Mouse (Mus musculus): ENCODE data around the gene H2-Q7. TPM values are rescaled to one million over a fixed set of nuclear protein-coding genes. Genes with fewer than 3 reads are reported as not detected.
"Not testable (repeated sequence)": the region's sequence is repeated elsewhere in the genome, so short reads cannot be mapped to it uniquely, and the experiment has no call there.

H2-Q7 gene
- polyA plus RNA-seq, 1 experiment from 2014 or later = 0.08 TPM

DNA sequence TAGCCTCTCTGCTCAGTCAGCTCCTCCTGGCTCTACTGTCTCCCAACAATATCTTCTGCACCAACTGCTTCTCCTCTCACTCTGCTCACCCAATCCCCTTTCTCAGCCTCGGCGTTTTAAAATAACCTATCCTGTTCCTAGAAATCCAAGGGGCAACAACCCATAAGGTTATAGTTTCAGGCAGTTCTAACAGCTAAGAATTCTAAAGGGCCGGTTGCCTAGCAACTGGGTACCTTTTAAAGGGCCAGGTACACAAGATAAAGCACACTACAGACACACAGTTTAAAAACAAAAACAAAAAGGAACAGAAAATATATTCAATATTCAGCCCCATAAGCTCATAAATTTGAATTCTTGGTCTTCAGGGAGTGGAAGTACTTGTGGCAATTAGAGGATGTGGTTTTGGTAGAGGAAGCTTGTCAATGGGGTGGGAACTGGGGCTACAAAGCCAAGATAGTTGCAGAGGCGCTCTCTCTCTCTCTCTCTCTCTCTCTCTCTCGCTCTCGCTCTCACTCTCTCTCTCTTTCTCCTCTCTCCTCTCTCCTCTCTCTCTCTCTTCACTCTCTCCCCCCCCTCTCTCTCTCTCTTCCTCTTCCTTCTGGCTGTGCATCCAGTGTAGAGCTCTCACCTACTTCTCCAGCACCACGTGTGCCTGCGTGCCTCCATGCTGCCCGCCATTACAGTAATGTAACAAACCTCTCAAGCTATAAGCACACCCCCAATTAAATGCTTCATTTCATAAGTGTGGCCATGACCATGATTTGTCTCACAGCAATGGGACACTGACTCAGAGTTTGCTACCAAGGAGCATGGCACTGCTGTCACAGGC lies 21.8 kb downstream of the H2-Q7 start:
- H3K27me3 ChIP-seq; DNase-seq (ENCODE audit: low read depth, low spot score); in situ Hi-C loops (cut with MboI; ENCODE audit: low pct_unique_long_range_greater_than_20kb); ATAC-seq; CTCF ChIA-PET; POLR2A ChIA-PET: not testable (repeated sequence)

DNA sequence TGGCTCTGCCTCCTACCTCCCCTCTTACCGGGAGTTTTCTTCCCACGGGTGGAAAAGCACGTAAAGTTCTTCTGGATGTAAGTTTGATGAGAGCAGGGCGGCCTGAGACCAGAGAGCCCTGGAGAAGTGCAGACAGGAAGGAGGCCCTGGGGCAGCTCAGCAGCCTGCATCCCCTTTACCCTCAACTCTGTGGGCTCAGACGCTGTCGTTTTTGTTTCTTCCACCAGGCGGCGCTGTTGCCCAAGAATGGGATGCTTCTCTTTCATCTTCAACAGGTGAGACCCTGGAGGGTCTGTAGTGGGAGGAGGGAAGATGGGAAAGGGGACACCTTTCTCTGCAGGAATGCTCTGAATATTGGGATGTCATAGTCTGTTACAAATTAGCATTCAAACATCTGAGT lies 26.7 kb downstream of the H2-Q7 start:
- CTCF ChIA-PET; ATAC-seq; POLR2A ChIA-PET; in situ Hi-C loops (cut with MboI; ENCODE audit: low pct_unique_long_range_greater_than_20kb); H3K27me3 ChIP-seq; DNase-seq (ENCODE audit: low read depth, low spot score): not testable (repeated sequence)

DNA sequence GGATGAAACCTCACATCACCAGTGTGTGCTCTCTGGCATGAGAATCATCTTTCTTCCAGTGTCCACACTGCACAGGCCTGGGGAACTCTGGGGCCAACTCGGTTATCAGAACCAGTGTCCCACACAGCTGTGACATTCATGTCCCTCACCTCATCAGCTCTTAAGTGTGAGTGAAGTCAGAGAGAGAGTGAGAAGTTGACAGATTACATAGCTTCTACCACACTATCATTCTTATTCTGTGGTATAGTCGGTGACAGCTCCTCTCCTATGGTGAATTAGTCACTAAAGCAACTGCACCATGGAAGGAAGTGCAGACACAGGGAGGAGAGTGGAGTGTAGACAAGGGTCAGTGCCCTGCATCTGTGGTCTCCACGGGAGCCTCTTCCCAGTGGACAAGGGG lies 30.0 kb downstream of the H2-Q7 start:
- H3K27me3 ChIP-seq; DNase-seq (ENCODE audit: low read depth, low spot score); POLR2A ChIA-PET; CTCF ChIA-PET; in situ Hi-C loops (cut with MboI; ENCODE audit: low pct_unique_long_range_greater_than_20kb); ATAC-seq: not testable (repeated sequence)

DNA sequence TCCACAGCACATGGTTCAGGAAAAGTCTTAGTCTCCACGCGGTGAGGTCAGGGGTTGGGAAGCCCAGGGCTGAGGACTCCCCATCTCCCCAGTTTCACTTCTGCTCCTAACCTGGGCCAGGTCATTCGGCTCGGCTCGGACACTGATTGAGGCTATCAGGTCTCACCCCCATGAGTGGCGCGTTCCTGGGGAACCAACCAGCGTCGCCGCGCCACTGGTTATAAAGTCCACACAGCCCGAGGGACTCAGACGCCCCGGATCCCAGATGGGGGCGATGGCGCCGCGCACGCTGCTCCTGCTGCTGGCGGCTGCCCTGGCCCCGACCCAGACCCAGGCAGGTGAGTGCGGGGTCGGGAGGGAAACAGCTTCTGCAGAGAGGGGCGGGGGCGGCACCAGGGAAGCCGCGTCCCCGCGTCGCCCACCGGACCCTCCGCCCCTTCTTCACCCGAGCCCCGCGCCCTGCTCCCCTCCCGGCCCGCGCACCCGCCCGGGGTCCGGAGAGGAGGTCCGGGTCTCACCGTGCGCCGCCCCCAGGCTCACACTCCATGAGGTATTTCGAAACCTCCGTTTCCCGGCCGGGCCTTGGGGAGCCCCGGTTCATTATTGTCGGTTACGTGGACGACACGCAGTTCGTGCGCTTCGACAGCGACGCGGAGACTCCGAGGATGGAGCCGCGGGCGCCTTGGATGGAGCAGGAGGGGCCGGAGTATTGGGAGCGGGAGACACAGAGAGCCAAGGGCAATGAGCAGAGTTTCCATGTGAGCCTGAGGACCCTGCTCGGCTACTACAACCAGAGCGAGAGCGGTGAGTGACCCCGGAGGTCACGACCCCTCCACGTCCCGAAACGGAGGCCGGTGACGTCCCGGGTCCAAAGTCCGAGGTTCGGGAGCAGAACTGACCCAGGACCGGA lies 31.1 kb downstream of the H2-Q7 start, which contains the start of gene H2-Q10:
TSS of gene H2-Q10 (plus strand) at position 248 of the 910 bp plus-strand sequence.
- in situ Hi-C loops (cut with MboI; ENCODE audit: low pct_unique_long_range_greater_than_20kb) = no loop called here
- ATAC-seq (peak; percentile 12), DNase-seq (ENCODE audit: low read depth, low spot score) (no peak)
- no peak for TF ChIP-seq CTCF (IDR thresholded peaks at IDR 0.05)
- ChIA-PET POLR2A (no interaction called here), CTCF (no interaction called here)
- H3K27me3 ChIP-seq = peaks cover 15% of the 10 kb centered on the region

DNA sequence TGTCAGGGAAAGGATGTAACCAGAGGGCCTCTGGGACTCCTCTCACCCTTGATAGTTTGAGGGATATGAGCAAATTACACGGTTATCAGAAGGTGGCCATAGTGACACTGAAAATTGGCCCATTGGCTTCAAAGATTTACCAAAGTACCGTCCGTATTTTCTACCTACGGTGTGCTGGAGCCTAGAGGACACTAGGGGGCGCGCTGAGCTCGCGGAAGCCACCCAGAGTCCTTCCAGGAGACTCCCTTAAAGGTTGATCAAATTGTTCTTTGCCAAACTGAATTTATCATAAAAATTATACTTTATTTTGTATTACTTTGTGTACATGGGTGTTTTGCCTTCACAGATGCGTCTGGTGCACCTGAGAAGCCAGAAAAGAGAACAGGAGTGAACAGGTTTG lies 45.1 kb downstream of the H2-Q7 start:
- DNase-seq (ENCODE audit: low read depth, low spot score) (no peak), ATAC-seq (no peak)
- POLR2A ChIA-PET = no interaction called here
- TF ChIP-seq CTCF (IDR thresholded peaks at IDR 0.05) = peak; percentile 95
- CTCF ChIA-PET = interaction anchor here (1.0 to 4.0 kb wide), 3 partner anchors 12 to 50 kb away, joined by 3 to 16 read pairs (median 6); no protein-coding TSS in a partner anchor
- H3K27me3 ChIP-seq = peaks cover 4% of the 10 kb centered on the region
- in situ Hi-C loops (cut with MboI; ENCODE audit: low pct_unique_long_range_greater_than_20kb) = no loop called here

DNA sequence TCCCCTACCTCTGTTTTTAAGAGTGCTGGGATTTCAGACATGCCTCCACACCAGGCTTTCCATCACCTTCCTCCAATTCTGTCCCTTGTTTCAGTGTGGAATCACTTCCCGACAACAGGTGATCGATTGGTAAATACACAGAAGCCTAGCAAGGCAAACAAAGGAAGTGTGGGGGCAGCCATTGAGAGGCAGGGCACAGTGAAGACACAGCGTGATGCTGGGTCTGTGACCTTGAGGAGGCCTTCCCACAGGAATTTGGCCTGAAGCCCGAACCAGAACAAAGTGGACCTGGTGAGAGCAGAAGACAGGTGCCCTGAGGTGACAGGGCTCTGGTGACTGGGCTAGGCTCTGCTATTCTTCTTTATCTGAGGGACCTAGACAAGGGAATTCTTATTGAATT lies 46.7 kb downstream of the H2-Q7 start:
- no peak for TF ChIP-seq CTCF (IDR thresholded peaks at IDR 0.05)
- in situ Hi-C loops (cut with MboI; ENCODE audit: low pct_unique_long_range_greater_than_20kb) = no loop called here
- H3K27me3 ChIP-seq = peaks cover 17% of the 10 kb centered on the region
- ChIA-PET POLR2A (interaction anchor here (0.6 kb wide), 2 partner anchors 221 to 237 kb away, joined by 3 to 5 read pairs; no protein-coding TSS in a partner anchor), CTCF (interaction anchor here (4.0 kb wide), 1 partner anchor 28 kb away, joined by 16 read pairs; no protein-coding TSS in a partner anchor)
- ATAC-seq (no peak), DNase-seq (ENCODE audit: low read depth, low spot score) (no peak)

DNA sequence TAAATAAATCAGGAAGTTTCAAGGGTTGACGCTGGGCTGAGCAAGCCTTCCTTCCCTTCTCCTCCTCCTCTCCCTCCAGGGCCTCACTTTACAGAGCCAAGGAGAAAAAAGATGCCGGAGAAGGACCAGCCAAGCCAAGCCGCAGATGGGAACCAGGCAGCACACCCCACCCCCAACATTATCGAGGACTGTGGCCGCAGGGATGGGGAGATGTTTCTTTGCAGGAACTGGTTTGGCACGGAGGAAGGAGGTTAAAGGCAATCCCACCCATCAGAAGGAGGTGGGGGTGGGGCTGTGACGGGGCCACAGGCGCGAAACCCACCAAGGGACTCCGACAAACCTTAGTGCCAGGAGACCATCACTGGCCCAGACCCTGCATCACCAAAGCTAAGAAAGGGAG lies 47.8 kb downstream of the H2-Q7 start:
- no peak for TF ChIP-seq CTCF (IDR thresholded peaks at IDR 0.05)
- DNase-seq (ENCODE audit: low read depth, low spot score) = no peak
- in situ Hi-C loops (cut with MboI; ENCODE audit: low pct_unique_long_range_greater_than_20kb) = no loop called here
- H3K27me3 ChIP-seq = peaks cover 17% of the 10 kb centered on the region
- ChIA-PET CTCF (no interaction called here), POLR2A (no interaction called here)
- ATAC-seq = no peak

DNA sequence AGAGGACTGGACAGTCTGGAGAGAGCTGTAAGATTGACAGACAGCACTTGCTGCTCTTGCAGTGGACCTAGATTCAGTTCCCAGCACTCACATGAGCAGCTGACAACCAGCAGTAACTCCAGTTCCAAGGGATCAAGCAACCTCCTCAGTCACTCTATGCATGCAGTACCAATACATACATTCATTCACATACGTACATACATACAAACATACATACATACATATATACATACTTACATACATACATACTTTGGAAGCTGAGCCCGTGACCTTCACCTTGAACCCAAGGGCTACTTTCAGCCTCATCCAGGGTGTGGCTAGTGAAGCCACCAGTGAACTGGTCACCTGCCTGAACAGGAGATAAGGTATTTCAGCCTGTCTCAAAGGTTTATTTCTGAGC lies 49.1 kb downstream of the H2-Q7 start:
- ATAC-seq = no peak
- ChIA-PET CTCF (interaction anchor here (1.3 kb wide), 1 partner anchor 25 kb away, joined by 4 read pairs; no protein-coding TSS in a partner anchor), POLR2A (interaction anchor here (0.7 kb wide), 1 partner anchor 105 kb away, joined by 3 read pairs; no protein-coding TSS in a partner anchor)
- peaks cover 20% of the 10 kb centered on the region for H3K27me3 ChIP-seq
- in situ Hi-C loops (cut with MboI; ENCODE audit: low pct_unique_long_range_greater_than_20kb) = no loop called here
- no peak for TF ChIP-seq CTCF (IDR thresholded peaks at IDR 0.05)
- no peak for DNase-seq (ENCODE audit: low read depth, low spot score)

DNA sequence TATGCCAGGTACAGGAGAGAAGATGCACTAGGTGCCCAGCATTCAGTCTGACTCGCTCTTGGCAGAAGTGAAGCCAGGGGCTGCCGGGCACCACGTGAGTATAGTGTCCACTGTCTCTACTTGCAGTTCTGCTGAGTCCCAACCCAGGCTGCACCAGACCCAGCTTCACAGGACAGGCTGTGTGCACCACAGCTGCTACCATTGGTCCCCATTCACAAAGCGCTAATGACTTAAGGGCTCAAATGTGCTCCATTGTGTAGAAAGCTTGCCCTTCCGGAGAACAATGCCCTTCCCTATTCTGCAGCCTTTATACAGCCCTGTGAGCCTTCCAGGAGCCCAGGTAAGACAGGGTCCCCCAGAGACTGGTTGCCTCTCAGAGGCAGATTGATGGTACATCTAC lies 51.4 kb downstream of the H2-Q7 start:
- in situ Hi-C loops (cut with MboI; ENCODE audit: low pct_unique_long_range_greater_than_20kb) = no loop called here
- ATAC-seq (no peak), DNase-seq (ENCODE audit: low read depth, low spot score) (no peak)
- peaks cover 20% of the 10 kb centered on the region for H3K27me3 ChIP-seq
- ChIA-PET CTCF (no interaction called here), POLR2A (no interaction called here)
- no peak for TF ChIP-seq CTCF (IDR thresholded peaks at IDR 0.05)

Other genes with a start within 250 kb of the H2-Q7 start
- gene Ltb, start 244.7 kb upstream of the H2-Q7 start, polyA plus RNA-seq (2021) = not detected
- not detected for gene Tnf, start 237.1 kb upstream of the H2-Q7 start, polyA plus RNA-seq (2021)
- 0.14 TPM for gene Lta, start 233.8 kb upstream of the H2-Q7 start, polyA plus RNA-seq (2021)
- 0.54 TPM for gene Gm16181, start 218.3 kb upstream of the H2-Q7 start, polyA plus RNA-seq (2021)
- 3.7 TPM for gene Atp6v1g2, start 205.5 kb upstream of the H2-Q7 start, polyA plus RNA-seq (2021)
- gene Nfkbil1, start 203.4 kb upstream of the H2-Q7 start, polyA plus RNA-seq (2021) = 32.8 TPM
- 321 TPM for gene Ddx39b, start 197.4 kb upstream of the H2-Q7 start, polyA plus RNA-seq (2021)
- gene H2-D1, start 176.4 kb upstream of the H2-Q7 start, polyA plus RNA-seq (2021) = 112 TPM
- 1.1 TPM for gene H2-Q1, start 118.8 kb upstream of the H2-Q7 start, polyA plus RNA-seq (2021)
- gene H2-Q2, start 96.9 kb upstream of the H2-Q7 start, polyA plus RNA-seq (2021) = not detected
- gene H2-Q4, start 59.5 kb upstream of the H2-Q7 start, polyA plus RNA-seq (2021) = 4.8 TPM
- 0.03 TPM for gene H2-Q6, start 14.3 kb upstream of the H2-Q7 start, polyA plus RNA-seq (2021)
- gene H2-Q10, start 30.9 kb downstream of the H2-Q7 start, polyA plus RNA-seq (2021) = 0.35 TPM
- not detected for gene Pou5f1, start 66.9 kb downstream of the H2-Q7 start, polyA plus RNA-seq (2021)
- 35.9 TPM for gene Tcf19, start 77.7 kb downstream of the H2-Q7 start, polyA plus RNA-seq (2021)
- gene Cchcr1, start 77.9 kb downstream of the H2-Q7 start, polyA plus RNA-seq (2021) = 44.8 TPM
- gene Psors1c2, start 94.0 kb downstream of the H2-Q7 start, polyA plus RNA-seq (2021) = 0.37 TPM
- gene Cdsn, start 113.0 kb downstream of the H2-Q7 start, polyA plus RNA-seq (2021) = 8.6 TPM
- not detected for gene 2300002M23Rik, start 128.3 kb downstream of the H2-Q7 start, polyA plus RNA-seq (2021)
- not detected for gene Sfta2, start 162.4 kb downstream of the H2-Q7 start, polyA plus RNA-seq (2021)
- not detected for gene Gm9573, start 187.5 kb downstream of the H2-Q7 start, polyA plus RNA-seq (2021)
- not detected for gene Mucl3, start 204.5 kb downstream of the H2-Q7 start, polyA plus RNA-seq (2021)
- 34.4 TPM for gene Vars2, start 228.4 kb downstream of the H2-Q7 start, polyA plus RNA-seq (2021)
- 30.5 TPM for gene Gtf2h4, start 234.6 kb downstream of the H2-Q7 start, polyA plus RNA-seq (2021)